Mouse (Mus musculus) hindbrain, embryonic 12.5 days (tissue): Measurements from ENCODE around the gene Fam205c. TPM values are rescaled to one million over a fixed set of nuclear protein-coding genes. Genes with fewer than 3 reads are reported as not detected.

Experiments
- ATAC-seq: fragments of 200-750 bp; cut with Nextera tagmentation; 2 replicates; pipeline ENCODE4 v1.8.0; 2017; ENCODE audit warnings: moderate TSS enrichment; ENCODE audit not compliant: low FRiP score
- H3K27ac ChIP-seq: fragments of 300-500 bp; sonication (generic); 2 replicates; pipeline ENCODE4 v1.5.1; 2016; ENCODE audit warnings: mild to moderate bottlenecking
- H3K27me3 ChIP-seq: fragments of 300-500 bp; sonication (generic); 2 replicates; pipeline ENCODE4 v1.6.1; 2016; ENCODE audit warnings: mild to moderate bottlenecking
- H3K36me3 ChIP-seq: fragments of 300-500 bp; sonication (generic); 2 replicates; pipeline ENCODE4 v1.6.1; 2016; ENCODE audit warnings: mild to moderate bottlenecking
- H3K4me1 ChIP-seq: fragments of 300-500 bp; sonication (generic); 2 replicates; pipeline ENCODE4 v1.6.1; 2016
- H3K4me2 ChIP-seq: fragments of 300-500 bp; sonication (generic); replicated peaks from 2 replicates; pipeline ENCODE4 v1.6.1; 2016; ENCODE audit warnings: mild to moderate bottlenecking
- H3K4me3 ChIP-seq: fragments of 300-500 bp; sonication (generic); 2 replicates; pipeline ENCODE4 v1.5.1; 2016; ENCODE audit warnings: mild to moderate bottlenecking
- H3K9ac ChIP-seq: fragments of 300-500 bp; sonication (generic); 2 replicates; pipeline ENCODE4 v1.6.1; 2016; ENCODE audit warnings: mild to moderate bottlenecking, moderate library complexity
- H3K9me3 ChIP-seq: fragments of 300-500 bp; sonication (generic); replicated peaks from 2 replicates; pipeline ENCODE4 v1.6.1; 2016; ENCODE audit warnings: mild to moderate bottlenecking
- WGBS: fragments of 180-500 bp; shearing (Covaris S2); methylation state at CpG from one replicate; pipeline ENCODE4 v1.1.7; 2016; 5-methylcytosine and 5-hydroxymethylcytosine counted together
- polyA plus RNA-seq: library from polyadenylated mRNA; unstranded; fragments of >200 nt; fragmentation: Nextera tagmentation; extraction: Ambion mirVana; gene quantifications from 2 replicates; pipeline ENCODE4 v1.2.1, GENCODE M21; 2016

The Fam205c gene
- 1.9 and 2.4 TPM in 2 replicates for polyA plus RNA-seq

DNA sequence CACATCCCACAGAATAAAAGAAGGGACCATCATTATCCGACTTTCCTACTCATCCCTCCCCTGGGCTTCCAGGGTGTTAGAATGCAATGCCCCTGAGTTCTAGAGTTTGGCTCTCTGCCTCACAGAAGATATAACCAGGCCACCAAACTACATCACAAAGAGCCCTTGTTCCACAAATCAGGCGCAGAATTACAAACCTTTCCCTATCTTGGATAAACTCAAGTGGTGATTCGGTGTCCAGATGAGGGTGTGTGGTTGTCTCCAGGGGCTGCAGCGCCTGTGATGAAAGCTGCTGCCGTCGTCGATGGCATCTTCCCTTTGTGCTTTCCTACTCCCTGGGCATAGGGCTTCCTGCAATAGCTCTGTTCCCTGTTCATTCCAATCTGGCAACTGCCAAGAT is at the start of gene Fam205c:
Fam205c (minus strand) TSS at position 101 of the 400 bp plus-strand sequence.
- no peak within 1 kb of the TSS for H3K9ac ChIP-seq
- H3K27me3 ChIP-seq: 0 out of 2 replicates have a peak, but pooled peaks cover 2% of the 10 kb centered on the region
- no peak within 1 kb of the TSS for H3K4me2 ChIP-seq
- H3K9me3 ChIP-seq: no peaks in the 10 kb centered on the region
- WGBS: 87% methylated on average over 7 of the region's 7 CpGs
- no peaks in the 10 kb centered on the region for H3K4me1 ChIP-seq
- no peaks in the 10 kb centered on the region for H3K36me3 ChIP-seq
- no peak for ATAC-seq
- no peak within 1 kb of the TSS for H3K27ac ChIP-seq
- H3K4me3 ChIP-seq: no peak within 1 kb of the TSS

DNA sequence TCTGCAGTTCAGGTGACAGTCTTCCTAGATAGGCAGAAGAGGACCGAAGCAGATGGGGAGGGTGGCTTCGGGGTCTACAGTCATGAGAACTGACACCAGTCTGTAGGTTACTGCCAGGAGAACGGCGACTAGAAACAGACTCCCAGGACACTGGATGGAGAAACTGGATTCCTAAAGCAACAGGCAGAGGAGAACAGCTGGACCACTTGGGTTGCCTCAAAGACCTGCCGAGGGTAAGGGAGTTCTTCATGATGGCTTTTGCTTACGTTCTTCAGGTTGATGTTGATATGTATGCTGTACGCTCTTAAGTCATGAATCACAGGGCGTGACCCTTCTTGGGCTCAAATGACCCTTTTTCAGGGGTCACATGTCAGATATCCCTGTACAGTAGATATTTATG is 48.4 kb upstream of the Fam205c start:
- no peak for ATAC-seq
- Histone ChIP-seq H3K4me1 (0 out of 2 replicates have a peak, but pooled peaks cover 5% of the 10 kb centered on the region), H3K4me3 (no peak overlapping the region), H3K9me3 (no peaks in the 10 kb centered on the region), H3K36me3 (no peaks in the 10 kb centered on the region), H3K27me3 (peaks cover 36% of the 10 kb centered on the region), H3K27ac (no peak overlapping the region), H3K9ac (no peak overlapping the region), H3K4me2 (no peak overlapping the region)
- WGBS: 91% methylated on average over 8 of the region's 8 CpGs

GRCm38 (mm10) chr4:42922056-42922455 is 48.0 kb upstream of the Fam205c start:
- H3K27me3 ChIP-seq: peaks cover 38% of the 10 kb centered on the region
- no peak overlapping the region for H3K4me2 ChIP-seq
- H3K36me3 ChIP-seq: no peaks in the 10 kb centered on the region
- H3K4me1 ChIP-seq: 0 out of 2 replicates have a peak, but pooled peaks cover 5% of the 10 kb centered on the region
- ATAC-seq: no peak
- H3K9ac ChIP-seq: no peak overlapping the region
- 63% methylated on average over 6 of the region's 6 CpGs for WGBS
- H3K9me3 ChIP-seq: no peaks in the 10 kb centered on the region
- H3K27ac ChIP-seq: no peak overlapping the region
- H3K4me3 ChIP-seq: no peak overlapping the region

DNA sequence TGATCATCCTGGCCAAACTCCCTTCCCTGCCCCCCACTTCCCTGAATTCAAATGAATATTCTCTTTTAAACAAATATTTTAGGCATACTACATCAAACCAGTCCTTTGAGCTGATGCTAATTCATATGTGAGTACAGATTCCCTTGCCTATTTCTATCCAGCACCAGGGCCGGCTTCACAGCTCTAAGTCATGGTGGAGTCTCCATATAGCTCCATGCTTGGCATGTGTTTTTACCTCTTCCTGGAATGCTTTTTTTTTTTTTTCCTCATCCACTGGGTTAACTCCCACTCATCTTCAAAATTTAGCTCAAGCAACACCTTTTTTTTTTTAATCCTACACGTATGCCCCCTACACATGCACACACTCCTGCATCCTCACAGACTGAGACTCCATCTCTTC is 47.5 kb upstream of the Fam205c start:
- H3K4me3 ChIP-seq: no peak overlapping the region
- H3K27ac ChIP-seq: no peak overlapping the region
- no peaks in the 10 kb centered on the region for H3K9me3 ChIP-seq
- no peak for ATAC-seq
- no peak overlapping the region for H3K4me2 ChIP-seq
- 94% methylated on average over 2 of the region's 2 CpGs for WGBS
- H3K27me3 ChIP-seq: peaks cover 38% of the 10 kb centered on the region
- H3K36me3 ChIP-seq: no peaks in the 10 kb centered on the region
- peaks cover 7% of the 10 kb centered on the region; the same call in 1 of the 2 replicates for H3K4me1 ChIP-seq
- H3K9ac ChIP-seq: no peak overlapping the region

DNA sequence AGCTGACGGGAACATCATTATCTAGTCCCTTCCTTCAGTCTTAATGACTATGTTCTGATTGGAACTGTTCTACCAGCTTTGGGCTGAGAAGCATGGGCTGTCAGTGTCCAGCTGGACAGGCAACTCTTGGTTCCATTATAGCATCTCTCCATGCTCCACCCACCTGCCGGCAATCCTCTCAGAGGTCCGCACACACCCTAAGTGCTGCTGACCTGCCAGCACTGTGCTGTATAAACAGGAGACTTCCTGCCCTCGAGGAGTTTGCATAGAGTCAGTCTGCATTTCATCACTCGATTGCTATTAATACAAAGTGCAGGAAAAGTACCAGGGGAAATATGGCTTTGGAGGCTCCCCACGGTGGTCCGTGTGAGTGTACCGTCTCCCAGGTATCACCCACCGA is 46.7 kb upstream of the Fam205c start:
- H3K4me1 ChIP-seq: peaks cover 8% of the 10 kb centered on the region; the same call in 1 of the 2 replicates
- H3K27ac ChIP-seq: no peak overlapping the region
- no peak overlapping the region for H3K9ac ChIP-seq
- WGBS: 84% methylated on average over 9 of the region's 9 CpGs
- peaks cover 42% of the 10 kb centered on the region for H3K27me3 ChIP-seq
- H3K4me2 ChIP-seq: no peak overlapping the region
- H3K4me3 ChIP-seq: no peak overlapping the region
- H3K36me3 ChIP-seq: no peaks in the 10 kb centered on the region
- no peak for ATAC-seq
- H3K9me3 ChIP-seq: no peaks in the 10 kb centered on the region

DNA sequence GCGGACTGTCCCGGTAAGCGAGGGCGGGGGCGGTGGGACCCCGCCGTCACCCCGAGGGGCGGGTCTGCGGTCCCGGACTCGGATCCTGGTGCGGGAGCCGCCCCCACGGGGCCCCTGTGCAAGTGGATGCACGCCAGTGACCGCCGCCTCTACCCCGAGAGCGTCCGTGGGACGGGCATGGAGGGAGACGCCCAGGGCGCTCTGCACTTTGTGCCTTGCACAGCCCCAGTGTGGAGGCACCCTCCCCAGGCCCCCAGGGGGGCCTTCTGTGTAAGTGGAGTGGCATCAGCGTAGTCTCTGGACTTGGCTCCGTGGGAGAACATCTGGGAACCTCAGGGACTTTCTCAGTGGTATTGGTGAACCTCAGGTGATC is 43.4 kb upstream of the Fam205c start:
- H3K4me2 ChIP-seq: peak overlapping the region; percentile 87
- no peak overlapping the region for H3K27ac ChIP-seq
- peak overlapping the region; percentile 65 for H3K4me3 ChIP-seq
- WGBS: 2% methylated on average over 21 of the region's 26 CpGs
- H3K9me3 ChIP-seq: no peaks in the 10 kb centered on the region
- H3K9ac ChIP-seq: peak overlapping the region; percentile 74
- peak; percentile 57; the same call in 1 of the 2 replicates for ATAC-seq
- no peaks in the 10 kb centered on the region for H3K36me3 ChIP-seq
- H3K4me1 ChIP-seq: peaks cover 6% of the 10 kb centered on the region; the same call in 1 of the 2 replicates
- peaks cover 38% of the 10 kb centered on the region for H3K27me3 ChIP-seq

DNA sequence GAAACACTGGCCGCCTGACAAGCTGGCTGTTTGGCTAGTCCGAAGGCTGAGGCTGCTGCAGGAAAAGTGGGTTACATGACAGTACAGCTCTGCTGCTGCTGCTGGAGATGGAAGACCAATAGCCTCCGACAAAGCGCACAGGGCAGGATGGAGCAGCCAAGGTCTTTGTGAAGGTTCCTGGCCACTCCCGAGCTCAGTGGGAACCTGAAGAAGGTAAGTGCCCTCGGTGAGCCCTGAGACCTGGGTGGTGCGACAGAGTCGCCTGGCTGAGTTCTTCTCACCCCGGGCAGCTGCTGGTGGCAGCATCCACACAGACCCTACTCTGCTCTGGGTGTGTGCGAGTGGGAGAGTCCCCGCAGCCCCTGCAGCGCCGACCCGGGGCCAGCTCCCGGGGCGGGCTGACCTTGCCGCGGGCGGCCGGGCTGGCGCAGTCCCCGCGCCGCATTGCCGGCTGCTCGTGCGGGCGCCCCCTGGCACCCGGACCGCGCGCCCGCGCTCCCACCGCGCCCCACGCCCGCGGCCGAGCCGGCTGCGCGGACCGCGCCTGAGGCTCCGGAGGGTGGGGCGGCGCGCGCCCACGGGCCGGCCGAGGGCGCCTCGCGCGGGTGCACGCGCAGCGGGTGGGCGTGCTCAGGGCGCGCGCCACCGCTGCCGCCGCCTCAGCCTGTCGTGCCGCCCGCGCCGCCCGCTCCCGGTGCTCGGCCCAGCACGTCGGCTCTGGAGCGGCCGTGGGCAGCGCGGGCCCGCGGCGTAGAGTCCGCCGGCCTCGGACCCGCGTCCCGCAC is 42.8 kb upstream of the Fam205c start, which contains the start of gene Phf24:
Phf24 (plus strand) TSS at position 44 of the 785 bp plus-strand sequence.
- no peaks in the 10 kb centered on the region for H3K36me3 ChIP-seq
- H3K9ac ChIP-seq: peak within 1 kb of the TSS; percentile 74
- H3K4me3 ChIP-seq: peak within 1 kb of the TSS; percentile 65
- H3K4me1 ChIP-seq: peaks cover 3% of the 10 kb centered on the region; the same call in 1 of the 2 replicates
- no peaks in the 10 kb centered on the region for H3K9me3 ChIP-seq
- peak; percentile 88 for ATAC-seq
- peak within 1 kb of the TSS; percentile 57; the same call in 1 of the 2 replicates for H3K27ac ChIP-seq
- WGBS: 1% methylated on average over 30 of the region's 90 CpGs
- H3K4me2 ChIP-seq: peak within 1 kb of the TSS; percentile 87
- H3K27me3 ChIP-seq: peaks cover 38% of the 10 kb centered on the region

DNA sequence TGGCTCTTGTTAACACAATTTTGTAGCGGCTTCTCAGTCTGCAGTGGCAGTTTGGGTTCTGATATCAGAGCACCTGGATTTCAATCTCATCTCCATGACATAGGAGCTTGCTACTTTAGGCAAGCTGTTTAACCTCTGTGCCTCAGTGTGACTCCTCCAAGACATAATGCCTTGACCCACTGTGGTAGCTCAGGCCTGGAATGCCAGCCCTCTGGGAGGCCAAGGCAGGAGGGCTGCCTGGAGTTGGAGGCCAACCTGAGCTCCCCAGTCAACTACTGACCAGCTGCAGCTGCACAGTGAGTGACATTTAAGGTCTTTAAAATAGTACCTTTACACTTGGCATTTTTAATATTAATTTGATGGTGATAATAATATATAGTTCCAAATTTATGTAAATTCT is 41.9 kb upstream of the Fam205c start:
- Histone ChIP-seq H3K36me3 (no peaks in the 10 kb centered on the region), H3K9me3 (no peaks in the 10 kb centered on the region), H3K4me2 (0 out of 2 replicates have a peak overlapping the region, but pooled peaks have one; percentile 87), H3K27ac (no peak overlapping the region), H3K9ac (no peak overlapping the region), H3K4me1 (peaks cover 3% of the 10 kb centered on the region; the same call in 1 of the 2 replicates), H3K4me3 (no peak overlapping the region), H3K27me3 (peaks cover 38% of the 10 kb centered on the region)
- ATAC-seq: no peak
- WGBS: 80% methylated on average over 1 of the region's 1 CpGs

DNA sequence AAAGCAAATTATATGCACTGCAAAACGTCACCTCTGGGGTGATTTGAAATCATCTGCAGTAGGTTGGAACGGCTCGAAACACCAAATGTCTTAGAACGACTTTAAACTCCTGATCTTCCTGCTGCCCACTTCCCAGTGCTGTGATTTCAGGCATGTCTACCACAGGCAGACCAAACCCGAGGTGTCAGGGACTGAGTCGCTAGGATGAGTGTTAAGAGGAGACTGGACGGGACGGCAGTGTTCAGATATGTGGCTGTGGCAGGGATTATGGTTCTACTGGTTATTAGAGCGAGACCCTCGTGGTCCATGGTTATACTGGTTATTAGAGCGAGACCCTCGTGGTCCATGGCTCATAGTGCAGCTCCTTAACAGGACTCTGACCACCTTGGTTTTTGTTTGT is 41.3 kb upstream of the Fam205c start:
- H3K27me3 ChIP-seq: peaks cover 35% of the 10 kb centered on the region
- peaks cover 3% of the 10 kb centered on the region; the same call in 1 of the 2 replicates for H3K4me1 ChIP-seq
- H3K9ac ChIP-seq: no peak overlapping the region
- H3K36me3 ChIP-seq: no peaks in the 10 kb centered on the region
- no peak for ATAC-seq
- H3K4me3 ChIP-seq: no peak overlapping the region
- no peaks in the 10 kb centered on the region for H3K9me3 ChIP-seq
- WGBS: 89% methylated on average over 12 of the region's 12 CpGs
- no peak overlapping the region for H3K27ac ChIP-seq
- no peak overlapping the region for H3K4me2 ChIP-seq

GRCm38 (mm10) chr4:42913391-42913790 is 39.4 kb upstream of the Fam205c start:
- no peaks in the 10 kb centered on the region for H3K36me3 ChIP-seq
- no peak overlapping the region for H3K27ac ChIP-seq
- no peaks in the 10 kb centered on the region for H3K9me3 ChIP-seq
- H3K4me2 ChIP-seq: no peak overlapping the region
- H3K4me3 ChIP-seq: no peak overlapping the region
- no peak overlapping the region for H3K9ac ChIP-seq
- H3K4me1 ChIP-seq: peaks cover 3% of the 10 kb centered on the region; the same call in 1 of the 2 replicates
- ATAC-seq: no peak
- H3K27me3 ChIP-seq: peaks cover 26% of the 10 kb centered on the region
- 56% methylated on average over 10 of the region's 10 CpGs for WGBS

- Histone ChIP-seq H3K4me2 (no peak overlapping the region), H3K4me1 (no peaks in the 10 kb centered on the region), H3K36me3 (no peaks in the 10 kb centered on the region), H3K4me3 (no peak overlapping the region), H3K27me3 (no peaks in the 10 kb centered on the region), H3K27ac (no peak overlapping the region), H3K9me3 (no peaks in the 10 kb centered on the region), H3K9ac (no peak overlapping the region)
- WGBS: 79% methylated on average over 6 of the region's 6 CpGs
- ATAC-seq: no peak
Measured at GRCm38 (mm10) chr4:42904966-42905365, 30.9 kb upstream of the Fam205c start.

DNA sequence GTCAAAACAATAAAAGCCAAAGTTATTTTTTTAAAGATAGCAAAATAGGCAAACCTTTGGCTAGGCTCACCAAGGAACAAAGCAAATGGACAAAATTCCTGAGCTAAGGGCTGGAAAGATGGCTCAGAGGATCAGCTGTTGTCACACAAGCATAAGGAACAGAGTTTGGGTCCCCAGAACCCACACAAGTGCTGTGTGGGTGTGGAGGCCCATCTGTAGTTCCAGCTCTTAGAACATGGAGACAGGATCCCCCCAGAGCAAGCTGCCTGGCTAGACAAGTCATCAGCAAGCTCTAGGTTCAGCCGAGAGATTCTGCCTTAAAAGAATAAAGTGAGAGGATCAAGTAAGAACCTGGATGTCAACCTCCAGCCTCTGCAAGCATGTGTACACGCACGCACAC is 30.5 kb upstream of the Fam205c start:
- no peak overlapping the region for H3K9ac ChIP-seq
- WGBS: 97% methylated on average over 3 of the region's 3 CpGs
- H3K27ac ChIP-seq: no peak overlapping the region

More for the DNA sequence above, 30.5 kb upstream of the Fam205c start:
- H3K4me1 ChIP-seq: no peaks in the 10 kb centered on the region
- no peaks in the 10 kb centered on the region for H3K36me3 ChIP-seq
- no peaks in the 10 kb centered on the region for H3K27me3 ChIP-seq
- H3K4me3 ChIP-seq: no peak overlapping the region
- no peak overlapping the region for H3K4me2 ChIP-seq
- ATAC-seq: no peak
- H3K9me3 ChIP-seq: no peaks in the 10 kb centered on the region
